Mouse (Mus musculus): ENCODE measurements around the gene Folr1. TPM values are rescaled to one million over a fixed set of nuclear protein-coding genes. Genes with fewer than 3 reads are reported as not detected.
A peak's percentile ranks its signal among the peaks of the same experiment; 100 is the strongest.

Folr1 gene
- 27.3 and 30.4 TPM in 2 replicates for polyA plus RNA-seq (2014; fragmentation: Nextera tagmentation; extraction: Ambion mirVana)

DNA sequence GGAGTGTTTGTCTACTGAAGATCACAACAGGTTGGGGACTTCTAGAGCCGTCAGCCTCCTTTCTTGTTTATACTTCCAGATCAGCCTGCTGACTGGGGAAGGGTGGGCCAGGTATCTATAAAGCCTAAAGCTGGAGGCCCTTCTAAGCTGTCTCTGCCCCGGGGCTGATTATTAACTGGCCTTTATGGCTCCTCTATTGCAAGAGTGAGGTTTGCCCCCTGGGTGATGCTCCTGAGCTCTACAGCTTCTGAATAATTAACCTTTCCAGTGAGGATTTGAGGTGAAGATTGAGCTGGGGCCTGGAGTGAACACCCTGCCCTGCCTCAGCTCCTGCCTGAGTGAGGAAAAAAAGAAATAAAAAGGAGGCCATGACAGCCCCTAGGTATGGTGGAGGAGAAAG lies at the start of gene Folr1:
TSS of gene Folr1 (minus strand) at position 160 of the 400 bp plus-strand sequence.
- H3K4me1 ChIP-seq (ENCODE audit: control insufficient read depth, insufficient read depth, low read length): peaks cover 5% of the 10 kb centered on the region; the same call in 1 of the 2 replicates
- H3K9me3 ChIP-seq (ENCODE audit: control insufficient read depth, low read length): no peaks in the 10 kb centered on the region
- H3K27me3 ChIP-seq (ENCODE audit: control insufficient read depth, insufficient read depth, low read length): no peaks in the 10 kb centered on the region
- peak within 1 kb of the TSS; percentile 12; the same call in 1 of the 2 replicates for H3K4me3 ChIP-seq (ENCODE audit: low read length)
- 0 out of 2 replicates have a peak, but pooled peaks have one; percentile 34 for ATAC-seq (ENCODE audit: low FRiP score, low TSS enrichment)
- H3K4me2 ChIP-seq (replicated peaks; ENCODE audit: low read depth, low read length): peak within 1 kb of the TSS; percentile 15; the same call in 1 of the 2 replicates
- H3K36me3 ChIP-seq (ENCODE audit: control insufficient read depth, insufficient read depth, low read length): no peaks in the 10 kb centered on the region
- WGBS: 29% methylated on average over 2 of the region's 2 CpGs
- peak within 1 kb of the TSS; percentile 18; the same call in 1 of the 2 replicates for H3K9ac ChIP-seq (ENCODE audit: low read depth, low read length)
- peak within 1 kb of the TSS; percentile 37; the same call in 1 of the 2 replicates for H3K27ac ChIP-seq (ENCODE audit: low read depth, low read length)

GRCm38 (mm10) chr7:101918071-101918470 lies 47.5 kb upstream of the Folr1 start:
- no peak overlapping the region for H3K27ac ChIP-seq (ENCODE audit: low read depth, low read length)

GRCm38 (mm10) chr7:101911982-101912381 lies 41.4 kb upstream of the Folr1 start:
- Histone ChIP-seq H3K27me3 (ENCODE audit: control insufficient read depth, insufficient read depth, low read length) (no peaks in the 10 kb centered on the region), H3K9me3 (ENCODE audit: control insufficient read depth, low read length) (no peaks in the 10 kb centered on the region), H3K27ac (ENCODE audit: low read depth, low read length) (no peak overlapping the region), H3K36me3 (ENCODE audit: control insufficient read depth, insufficient read depth, low read length) (peaks cover 54% of the 10 kb centered on the region), H3K4me3 (ENCODE audit: low read length) (no peak overlapping the region), H3K4me2 (replicated peaks; ENCODE audit: low read depth, low read length) (no peak overlapping the region), H3K9ac (ENCODE audit: low read depth, low read length) (no peak overlapping the region), H3K4me1 (ENCODE audit: control insufficient read depth, insufficient read depth, low read length) (peaks cover 6% of the 10 kb centered on the region)
- 59% methylated on average over 3 of the region's 3 CpGs for WGBS
- ATAC-seq (ENCODE audit: low FRiP score, low TSS enrichment): no peak

More at GRCm38 (mm10) chr7:101918071-101918470, 47.5 kb upstream of the Folr1 start:
- no peaks in the 10 kb centered on the region for H3K9me3 ChIP-seq (ENCODE audit: control insufficient read depth, low read length)
- no peak overlapping the region for H3K4me2 ChIP-seq (replicated peaks; ENCODE audit: low read depth, low read length)
- no peak overlapping the region for H3K4me3 ChIP-seq (ENCODE audit: low read length)
- H3K36me3 ChIP-seq (ENCODE audit: control insufficient read depth, insufficient read depth, low read length): peaks cover 14% of the 10 kb centered on the region
- WGBS: 24% methylated on average over 1 of the region's 1 CpGs
- no peak overlapping the region for H3K9ac ChIP-seq (ENCODE audit: low read depth, low read length)
- peak; percentile 58; the same call in 1 of the 2 replicates for ATAC-seq (ENCODE audit: low FRiP score, low TSS enrichment)
- H3K27me3 ChIP-seq (ENCODE audit: control insufficient read depth, insufficient read depth, low read length): no peaks in the 10 kb centered on the region
- no peaks in the 10 kb centered on the region for H3K4me1 ChIP-seq (ENCODE audit: control insufficient read depth, insufficient read depth, low read length)

DNA sequence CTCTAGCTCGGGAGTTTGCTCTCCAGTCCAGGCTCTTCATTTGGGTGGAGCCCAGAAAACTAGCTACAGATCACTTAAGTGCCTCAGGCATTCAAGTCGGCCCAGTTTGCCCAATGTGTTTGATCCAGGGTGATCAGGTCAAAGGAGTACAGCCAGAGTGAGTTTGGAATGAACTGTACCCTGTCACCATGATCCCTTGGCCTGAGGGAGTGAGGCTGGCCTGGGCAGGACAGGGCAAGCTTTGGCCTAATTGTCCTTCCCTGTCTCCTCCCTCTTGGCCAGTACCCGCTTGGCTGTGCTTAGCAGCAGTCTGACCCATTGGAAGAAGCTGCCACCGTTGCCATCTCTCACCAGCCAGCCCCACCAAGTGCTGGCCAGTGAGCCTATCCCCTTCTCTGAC lies 39.5 kb upstream of the Folr1 start:
- peaks cover 54% of the 10 kb centered on the region for H3K36me3 ChIP-seq (ENCODE audit: control insufficient read depth, insufficient read depth, low read length)
- H3K27ac ChIP-seq (ENCODE audit: low read depth, low read length): no peak overlapping the region
- WGBS: 92% methylated on average over 4 of the region's 4 CpGs
- no peak overlapping the region for H3K4me2 ChIP-seq (replicated peaks; ENCODE audit: low read depth, low read length)
- H3K9me3 ChIP-seq (ENCODE audit: control insufficient read depth, low read length): no peaks in the 10 kb centered on the region
- H3K27me3 ChIP-seq (ENCODE audit: control insufficient read depth, insufficient read depth, low read length): no peaks in the 10 kb centered on the region
- H3K9ac ChIP-seq (ENCODE audit: low read depth, low read length): no peak overlapping the region
- no peak for ATAC-seq (ENCODE audit: low FRiP score, low TSS enrichment)
- H3K4me3 ChIP-seq (ENCODE audit: low read length): no peak overlapping the region
- H3K4me1 ChIP-seq (ENCODE audit: control insufficient read depth, insufficient read depth, low read length): peaks cover 14% of the 10 kb centered on the region

- Histone ChIP-seq H3K4me2 (replicated peaks; ENCODE audit: low read depth, low read length) (no peak overlapping the region), H3K27me3 (ENCODE audit: control insufficient read depth, insufficient read depth, low read length) (no peaks in the 10 kb centered on the region), H3K36me3 (ENCODE audit: control insufficient read depth, insufficient read depth, low read length) (peaks cover 43% of the 10 kb centered on the region), H3K9me3 (ENCODE audit: control insufficient read depth, low read length) (no peaks in the 10 kb centered on the region), H3K9ac (ENCODE audit: low read depth, low read length) (no peak overlapping the region), H3K4me3 (ENCODE audit: low read length) (no peak overlapping the region), H3K27ac (ENCODE audit: low read depth, low read length) (no peak overlapping the region), H3K4me1 (ENCODE audit: control insufficient read depth, insufficient read depth, low read length) (peaks cover 18% of the 10 kb centered on the region)
- ATAC-seq (ENCODE audit: low FRiP score, low TSS enrichment): no peak
- WGBS: 80% methylated on average over 4 of the region's 4 CpGs
Measured at GRCm38 (mm10) chr7:101908367-101908766, 37.8 kb upstream of the Folr1 start.

GRCm38 (mm10) chr7:101906696-101907095 lies 36.1 kb upstream of the Folr1 start:
- H3K27ac ChIP-seq (ENCODE audit: low read depth, low read length): no peak overlapping the region
- WGBS: 63% methylated on average over 8 of the region's 8 CpGs
- H3K9ac ChIP-seq (ENCODE audit: low read depth, low read length): peak overlapping the region; percentile 81

DNA sequence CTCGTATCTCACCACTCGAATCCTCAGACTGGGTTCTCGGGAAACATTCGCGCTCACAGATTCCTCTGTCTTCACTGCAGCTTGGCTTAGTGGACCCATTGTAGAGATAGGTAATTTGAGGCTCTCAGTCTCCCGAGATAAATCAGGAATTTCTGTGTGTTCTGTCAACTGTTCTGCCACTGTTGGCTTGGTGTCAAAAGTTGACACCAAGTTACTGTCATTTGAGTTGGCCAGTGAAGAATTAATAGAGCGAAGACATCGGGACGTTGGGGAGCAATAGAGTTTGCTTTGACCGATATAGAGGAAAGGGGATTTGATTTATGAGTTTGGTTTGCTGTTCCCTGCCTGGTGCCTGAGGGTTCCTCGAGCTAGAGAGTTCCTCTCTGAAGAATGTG lies 35.7 kb upstream of the Folr1 start, which contains the start of gene Tomt:
TSS of gene Tomt (minus strand) at position 73 of the 395 bp plus-strand sequence.
- no peak for ATAC-seq (ENCODE audit: low FRiP score, low TSS enrichment)
- H3K9ac ChIP-seq (ENCODE audit: low read depth, low read length): peak within 1 kb of the TSS; percentile 81
- H3K36me3 ChIP-seq (ENCODE audit: control insufficient read depth, insufficient read depth, low read length): peaks cover 23% of the 10 kb centered on the region
- peak within 1 kb of the TSS; percentile 54 for H3K4me3 ChIP-seq (ENCODE audit: low read length)
- peak within 1 kb of the TSS; percentile 63 for H3K4me2 ChIP-seq (replicated peaks; ENCODE audit: low read depth, low read length)
- H3K9me3 ChIP-seq (ENCODE audit: control insufficient read depth, low read length): 0 out of 2 replicates have a peak, but pooled peaks cover 3% of the 10 kb centered on the region
- peaks cover 18% of the 10 kb centered on the region for H3K4me1 ChIP-seq (ENCODE audit: control insufficient read depth, insufficient read depth, low read length)
- H3K27ac ChIP-seq (ENCODE audit: low read depth, low read length): peak within 1 kb of the TSS; percentile 80
- no peaks in the 10 kb centered on the region for H3K27me3 ChIP-seq (ENCODE audit: control insufficient read depth, insufficient read depth, low read length)
- 6% methylated on average over 11 of the region's 11 CpGs for WGBS

More at GRCm38 (mm10) chr7:101906696-101907095, 36.1 kb upstream of the Folr1 start:
- H3K9me3 ChIP-seq (ENCODE audit: control insufficient read depth, low read length): 0 out of 2 replicates have a peak, but pooled peaks cover 3% of the 10 kb centered on the region
- ATAC-seq (ENCODE audit: low FRiP score, low TSS enrichment): no peak
- peaks cover 27% of the 10 kb centered on the region for H3K36me3 ChIP-seq (ENCODE audit: control insufficient read depth, insufficient read depth, low read length)
- H3K4me2 ChIP-seq (replicated peaks; ENCODE audit: low read depth, low read length): peak overlapping the region; percentile 63
- no peaks in the 10 kb centered on the region for H3K27me3 ChIP-seq (ENCODE audit: control insufficient read depth, insufficient read depth, low read length)
- peaks cover 18% of the 10 kb centered on the region for H3K4me1 ChIP-seq (ENCODE audit: control insufficient read depth, insufficient read depth, low read length)
- H3K4me3 ChIP-seq (ENCODE audit: low read length): peak overlapping the region; percentile 54

DNA sequence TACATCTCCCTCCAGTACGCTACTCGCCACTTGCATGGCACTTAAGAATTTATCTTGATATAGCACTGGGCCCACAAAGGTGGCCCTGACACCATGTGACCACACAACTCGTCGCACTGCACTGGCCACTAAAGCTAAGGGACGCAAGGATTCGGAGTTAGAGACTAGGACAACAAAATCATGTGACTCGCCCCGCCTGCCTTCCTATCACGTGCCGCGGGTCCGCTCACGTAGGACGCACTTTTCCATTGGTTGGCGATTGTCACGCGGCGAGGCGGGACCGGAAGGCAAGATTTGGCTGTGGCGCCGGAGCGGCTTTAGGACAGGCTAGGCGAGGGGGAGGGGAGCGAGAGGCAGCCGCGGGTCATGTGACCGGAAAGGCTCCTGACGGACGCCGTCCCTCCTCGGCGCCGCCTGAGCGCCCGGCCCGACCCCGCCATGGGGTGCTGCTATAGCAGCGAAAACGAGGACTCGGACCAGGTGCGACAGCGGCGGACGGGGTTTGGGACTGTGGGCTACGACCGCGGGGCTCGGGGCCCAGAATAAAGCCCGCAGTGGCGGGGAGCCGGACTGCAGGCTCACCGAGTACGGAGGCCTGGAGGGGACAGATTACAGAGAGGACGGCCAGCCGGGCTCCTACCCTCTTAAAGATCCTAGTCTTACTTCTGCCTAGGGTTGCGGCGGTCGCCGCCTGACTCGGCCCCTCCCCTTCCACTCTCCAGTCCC lies 35.1 kb upstream of the Folr1 start, which contains the start of gene Lamtor1:
TSS of gene Lamtor1 (plus strand) at position 344 of the 726 bp plus-strand sequence.
- H3K27ac ChIP-seq (ENCODE audit: low read depth, low read length): peak within 1 kb of the TSS; percentile 80
- ATAC-seq (ENCODE audit: low FRiP score, low TSS enrichment): peak; percentile 98
- peaks cover 18% of the 10 kb centered on the region for H3K36me3 ChIP-seq (ENCODE audit: control insufficient read depth, insufficient read depth, low read length)
- peak within 1 kb of the TSS; percentile 81 for H3K9ac ChIP-seq (ENCODE audit: low read depth, low read length)
- H3K4me1 ChIP-seq (ENCODE audit: control insufficient read depth, insufficient read depth, low read length): peaks cover 18% of the 10 kb centered on the region
- peak within 1 kb of the TSS; percentile 54 for H3K4me3 ChIP-seq (ENCODE audit: low read length)
- peak within 1 kb of the TSS; percentile 63 for H3K4me2 ChIP-seq (replicated peaks; ENCODE audit: low read depth, low read length)
- H3K27me3 ChIP-seq (ENCODE audit: control insufficient read depth, insufficient read depth, low read length): no peaks in the 10 kb centered on the region
- H3K9me3 ChIP-seq (ENCODE audit: control insufficient read depth, low read length): 0 out of 2 replicates have a peak, but pooled peaks cover 3% of the 10 kb centered on the region
- under 1% methylated on average over 60 of the region's 61 CpGs for WGBS

GRCm38 (mm10) chr7:101902846-101903245 lies 32.3 kb upstream of the Folr1 start:
- Histone ChIP-seq H3K9me3 (ENCODE audit: control insufficient read depth, low read length) (0 out of 2 replicates have a peak, but pooled peaks cover 3% of the 10 kb centered on the region), H3K4me2 (replicated peaks; ENCODE audit: low read depth, low read length) (no peak overlapping the region), H3K4me1 (ENCODE audit: control insufficient read depth, insufficient read depth, low read length) (peaks cover 15% of the 10 kb centered on the region), H3K9ac (ENCODE audit: low read depth, low read length) (no peak overlapping the region), H3K27me3 (ENCODE audit: control insufficient read depth, insufficient read depth, low read length) (no peaks in the 10 kb centered on the region), H3K27ac (ENCODE audit: low read depth, low read length) (no peak overlapping the region), H3K36me3 (ENCODE audit: control insufficient read depth, insufficient read depth, low read length) (peaks cover 6% of the 10 kb centered on the region; the same call in 1 of the 2 replicates), H3K4me3 (ENCODE audit: low read length) (no peak overlapping the region)
- no peak for ATAC-seq (ENCODE audit: low FRiP score, low TSS enrichment)

Measured in kidney, embryonic 14.5 days (tissue).